Mouse (Mus musculus): Measurements from ENCODE around the gene Dnah17.

GRCm38 (mm10) chr11:118015381-118016145 lies 114.9 kb downstream of the Dnah17 start:
- no peak for TF ChIP-seq CTCF (IDR thresholded peaks at IDR 0.05; ENCODE audit: low read depth)
- no peak for TF ChIP-seq EP300 (IDR thresholded peaks at IDR 0.05; ENCODE audit: low read depth)

All from liver, postnatal 0 days (tissue).